Mouse (Mus musculus) neural tube, embryonic 10.5 days (tissue): ENCODE data around the gene Eno3.

Experiments used
- DNase-seq: peaks from one replicate; pipeline ENCODE4 v3.0.0-alpha.2; 2017; ENCODE audit warnings: low spot score; ENCODE audit errors: extremely low spot score

Eno3 gene

GRCm38 (mm10) chr11:70679894-70680293 is 22.9 kb downstream of the Eno3 start:
- no peak for DNase-seq

GRCm38 (mm10) chr11:70681170-70681569 is 24.2 kb downstream of the Eno3 start:
- DNase-seq: no peak

- peak; percentile 56 for DNase-seq
Measured at GRCm38 (mm10) chr11:70681897-70682581, 25.0 kb downstream of the Eno3 start.

GRCm38 (mm10) chr11:70683640-70684039 is 26.6 kb downstream of the Eno3 start:
- no peak for DNase-seq

GRCm38 (mm10) chr11:70686901-70687566 is 30.0 kb downstream of the Eno3 start:
- DNase-seq: no peak

- DNase-seq: peak; percentile 88
Measured at GRCm38 (mm10) chr11:70687601-70688199, 30.7 kb downstream of the Eno3 start, which contains the start of gene Camta2. Camta2 (minus strand) TSS chr11:70688105.

- DNase-seq: no peak
Measured at GRCm38 (mm10) chr11:70688372-70688771, 31.4 kb downstream of the Eno3 start.

- DNase-seq: no peak
Measured at GRCm38 (mm10) chr11:70689578-70689977, 32.6 kb downstream of the Eno3 start.

- DNase-seq: no peak
Measured at GRCm38 (mm10) chr11:70693504-70693903, 36.5 kb downstream of the Eno3 start.

GRCm38 (mm10) chr11:70697376-70697775 is 40.4 kb downstream of the Eno3 start:
- DNase-seq: no peak

- DNase-seq: no peak
Measured at GRCm38 (mm10) chr11:70699051-70699450, 42.0 kb downstream of the Eno3 start.

- DNase-seq: peak; percentile 92
Measured at GRCm38 (mm10) chr11:70699722-70700556, 42.9 kb downstream of the Eno3 start, which contains the start of the genes Inca1 and Kif1c. Inca1 (minus strand) TSS chr11:70700155. Kif1c (plus strand) TSS chr11:70700548.

GRCm38 (mm10) chr11:70700613-70701012 is 43.6 kb downstream of the Eno3 start:
- DNase-seq: peak; percentile 71

GRCm38 (mm10) chr11:70701221-70701955 is 44.4 kb downstream of the Eno3 start:
- no peak for DNase-seq

GRCm38 (mm10) chr11:70701984-70702733 is 45.2 kb downstream of the Eno3 start:
- no peak for DNase-seq

GRCm38 (mm10) chr11:70702781-70703180 is 45.8 kb downstream of the Eno3 start:
- no peak for DNase-seq

- DNase-seq: no peak
Measured at GRCm38 (mm10) chr11:70706127-70706526, 49.1 kb downstream of the Eno3 start.

- DNase-seq: no peak
Measured at GRCm38 (mm10) chr11:70711026-70711425, 54.0 kb downstream of the Eno3 start.
